Mouse (Mus musculus): ENCODE measurements at regions not wholly inside any gene's neighbourhood (a gene's known extent, or its start where the extent isn't known, plus 50 kb on each side); places are given as distances from the start of the nearest gene placed in this dataset.

- DNase-seq (ENCODE audit: low read depth in 3 of 3, low spot score in 3 of 3) (no peak), ATAC-seq (ENCODE audit: insufficient read depth) (no peak)
- no peak overlapping the region for H3K9ac ChIP-seq (replicated peaks)
- H3K4me1 ChIP-seq (replicated peaks; ENCODE audit: control insufficient read depth in 2 of 2, insufficient read depth in 2 of 2, low read length in 1 of 2): no peaks in the 10 kb centered on the region; a peak in 1 of 4 replicates
- no peaks in the 10 kb centered on the region for H3K9me3 ChIP-seq (ENCODE audit: control insufficient read depth, low read length)
- H3K27ac ChIP-seq: no peak overlapping the region
- H3K27me3 ChIP-seq (ENCODE audit: control insufficient read depth, insufficient read depth, low read length): no peaks in the 10 kb centered on the region
- no peak overlapping the region for H3K4me2 ChIP-seq (ENCODE audit: low read depth)
- no peak overlapping the region for H3K4me3 ChIP-seq (ENCODE audit: insufficient read depth in 1 of 2, low read depth in 2 of 2, low read length in 2 of 2)
- no peaks in the 10 kb centered on the region for H3K36me3 ChIP-seq (replicated peaks; ENCODE audit: control insufficient read depth, insufficient read depth, low read depth)
- 63% methylated on average over 7 of the region's 7 CpGs for WGBS (ENCODE audit: insufficient replicate concordance)
- TF ChIP-seq CTCF (IDR thresholded peaks at IDR 0.05; ENCODE audit: low read depth): no peak
- no peak for TF ChIP-seq EP300 (IDR thresholded peaks at IDR 0.05; ENCODE audit: low read depth)
Measured at GRCm38 (mm10) chr15:94003145-94003544, 407.5 kb upstream of the Prickle1 start.

DNA sequence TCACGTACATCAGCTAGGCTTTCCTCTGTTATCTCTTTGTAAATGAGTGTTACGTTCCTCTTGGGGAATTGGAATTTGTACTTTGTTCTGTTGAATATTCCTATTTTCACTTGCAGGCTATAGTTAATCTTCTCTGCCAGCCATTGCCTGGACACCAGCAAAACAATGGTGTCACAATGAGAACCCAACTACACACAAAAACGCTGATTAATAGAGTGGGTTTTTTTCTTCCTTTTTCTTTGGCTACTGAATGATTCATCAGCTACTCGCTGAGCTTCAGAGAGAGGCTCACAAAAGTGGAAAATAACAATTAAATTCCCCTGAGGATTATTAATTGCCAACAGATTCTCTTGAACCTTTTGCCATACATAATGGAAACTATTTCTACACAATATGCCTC lies 398.9 kb upstream of the Prickle1 start:
- H3K27me3 ChIP-seq (ENCODE audit: control insufficient read depth, insufficient read depth, low read length): no peaks in the 10 kb centered on the region
- 53% methylated on average over 4 of the region's 4 CpGs for WGBS (ENCODE audit: insufficient replicate concordance)
- no peak overlapping the region for H3K4me3 ChIP-seq (ENCODE audit: insufficient read depth in 1 of 2, low read depth in 2 of 2, low read length in 2 of 2)
- TF ChIP-seq CTCF (IDR thresholded peaks at IDR 0.05; ENCODE audit: low read depth) (no peak), EP300 (IDR thresholded peaks at IDR 0.05; ENCODE audit: low read depth) (no peak)
- H3K36me3 ChIP-seq (replicated peaks; ENCODE audit: control insufficient read depth, insufficient read depth, low read depth): no peaks in the 10 kb centered on the region
- H3K4me1 ChIP-seq (replicated peaks; ENCODE audit: control insufficient read depth in 2 of 2, insufficient read depth in 2 of 2, low read length in 1 of 2): no peaks in the 10 kb centered on the region
- DNase-seq (ENCODE audit: low read depth in 3 of 3, low spot score in 3 of 3) (no peak), ATAC-seq (ENCODE audit: insufficient read depth) (no peak)
- no peaks in the 10 kb centered on the region for H3K9me3 ChIP-seq (ENCODE audit: control insufficient read depth, low read length)
- H3K9ac ChIP-seq (replicated peaks): no peak overlapping the region
- no peak overlapping the region for H3K27ac ChIP-seq
- H3K4me2 ChIP-seq (ENCODE audit: low read depth): no peak overlapping the region

DNA sequence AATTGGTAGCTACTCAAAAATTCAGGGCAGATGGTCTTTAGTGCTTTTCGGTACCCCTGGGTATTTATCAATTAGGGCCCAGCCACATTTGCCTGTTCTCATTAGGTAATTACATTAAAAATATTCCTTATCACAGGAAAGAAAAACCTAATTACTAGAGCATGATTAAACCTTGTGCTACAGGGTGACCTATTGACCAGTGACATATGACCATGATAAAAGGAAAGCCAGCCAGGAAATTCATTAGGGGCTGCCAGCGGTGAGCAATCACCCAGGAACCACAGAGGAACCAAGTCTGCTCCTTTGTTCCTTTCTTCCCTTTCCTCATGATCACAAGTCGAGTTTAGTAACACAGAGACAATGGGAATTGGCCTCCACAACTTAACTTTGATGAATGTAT lies 394.4 kb upstream of the Prickle1 start:
- 43% methylated on average over 3 of the region's 3 CpGs for WGBS (ENCODE audit: insufficient replicate concordance)
- no peaks in the 10 kb centered on the region for H3K27me3 ChIP-seq (ENCODE audit: control insufficient read depth, insufficient read depth, low read length)
- TF ChIP-seq CTCF (IDR thresholded peaks at IDR 0.05; ENCODE audit: low read depth): no peak
- TF ChIP-seq EP300 (IDR thresholded peaks at IDR 0.05; ENCODE audit: low read depth): no peak
- H3K4me2 ChIP-seq (ENCODE audit: low read depth): no peak overlapping the region
- H3K9me3 ChIP-seq (ENCODE audit: control insufficient read depth, low read length): no peaks in the 10 kb centered on the region
- ATAC-seq (ENCODE audit: insufficient read depth) (no peak), DNase-seq (ENCODE audit: low read depth in 3 of 3, low spot score in 3 of 3) (no peak)
- H3K36me3 ChIP-seq (replicated peaks; ENCODE audit: control insufficient read depth, insufficient read depth, low read depth): no peaks in the 10 kb centered on the region
- H3K4me1 ChIP-seq (replicated peaks; ENCODE audit: control insufficient read depth in 2 of 2, insufficient read depth in 2 of 2, low read length in 1 of 2): no peaks in the 10 kb centered on the region
- H3K4me3 ChIP-seq (ENCODE audit: insufficient read depth in 1 of 2, low read depth in 2 of 2, low read length in 2 of 2): no peak overlapping the region
- no peak overlapping the region for H3K9ac ChIP-seq (replicated peaks)
- H3K27ac ChIP-seq: no peak overlapping the region

- no peak overlapping the region for H3K27ac ChIP-seq
- no peak overlapping the region for H3K9ac ChIP-seq (replicated peaks)
- no peaks in the 10 kb centered on the region for H3K9me3 ChIP-seq (ENCODE audit: control insufficient read depth, low read length)
- no peak for TF ChIP-seq EP300 (IDR thresholded peaks at IDR 0.05; ENCODE audit: low read depth)
- no peak for TF ChIP-seq CTCF (IDR thresholded peaks at IDR 0.05; ENCODE audit: low read depth)
- no peak overlapping the region for H3K4me3 ChIP-seq (ENCODE audit: insufficient read depth in 1 of 2, low read depth in 2 of 2, low read length in 2 of 2)
- H3K4me2 ChIP-seq (ENCODE audit: low read depth): no peak overlapping the region
- H3K4me1 ChIP-seq (replicated peaks; ENCODE audit: control insufficient read depth in 2 of 2, insufficient read depth in 2 of 2, low read length in 1 of 2): no peaks in the 10 kb centered on the region
- WGBS (ENCODE audit: insufficient replicate concordance): 61% methylated on average over 5 of the region's 5 CpGs
- no peaks in the 10 kb centered on the region for H3K27me3 ChIP-seq (ENCODE audit: control insufficient read depth, insufficient read depth, low read length)
- no peak for ATAC-seq (ENCODE audit: insufficient read depth)
- DNase-seq (ENCODE audit: low read depth in 3 of 3, low spot score in 3 of 3): no peak
- no peaks in the 10 kb centered on the region for H3K36me3 ChIP-seq (replicated peaks; ENCODE audit: control insufficient read depth, insufficient read depth, low read depth)
Measured at GRCm38 (mm10) chr15:93988367-93988766, 392.7 kb upstream of the Prickle1 start.

DNA sequence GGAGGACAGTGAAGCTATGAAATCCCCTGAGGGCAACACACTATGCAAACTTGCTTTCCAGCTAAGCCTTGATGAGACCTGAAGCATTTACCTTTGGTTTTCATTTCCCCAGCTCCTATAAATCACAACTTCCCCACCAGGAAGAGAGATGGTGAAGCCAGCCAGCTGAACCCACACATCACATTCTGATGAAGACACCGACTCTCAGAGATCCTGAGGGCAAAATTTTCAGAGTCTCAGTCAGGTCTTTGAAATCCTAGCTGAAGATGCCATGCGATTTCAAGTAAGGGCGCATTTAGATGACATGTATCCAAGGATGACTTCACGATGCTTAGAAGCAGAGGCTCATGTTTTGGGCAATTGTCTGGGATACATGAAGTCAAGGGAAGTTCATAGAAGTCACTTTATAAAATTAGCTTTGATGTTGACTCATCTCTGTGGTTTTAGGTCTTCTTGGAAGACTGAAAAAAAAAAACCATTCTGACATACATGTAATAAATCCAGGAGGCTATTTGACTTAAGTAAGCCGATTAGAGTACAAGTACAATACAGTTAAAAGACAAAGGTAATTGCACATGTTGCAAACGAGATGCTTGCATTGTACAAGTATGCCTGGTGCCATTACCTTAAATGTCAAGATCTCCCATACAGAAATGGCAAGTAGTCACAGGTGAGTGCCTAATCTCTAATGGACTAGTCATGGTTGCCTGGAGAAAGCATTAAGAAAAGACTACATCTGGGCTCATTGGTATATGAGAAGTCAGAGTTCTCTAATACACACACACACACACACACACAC lies 391.1 kb upstream of the Prickle1 start:
- TF ChIP-seq CTCF (IDR thresholded peaks at IDR 0.05; ENCODE audit: low read depth) (no peak), EP300 (IDR thresholded peaks at IDR 0.05; ENCODE audit: low read depth) (no peak)
- 64% methylated on average over 6 of the region's 6 CpGs for WGBS (ENCODE audit: insufficient replicate concordance)
- H3K27me3 ChIP-seq (ENCODE audit: control insufficient read depth, insufficient read depth, low read length): no peaks in the 10 kb centered on the region
- no peaks in the 10 kb centered on the region for H3K36me3 ChIP-seq (replicated peaks; ENCODE audit: control insufficient read depth, insufficient read depth, low read depth)
- H3K4me1 ChIP-seq (replicated peaks; ENCODE audit: control insufficient read depth in 2 of 2, insufficient read depth in 2 of 2, low read length in 1 of 2): no peaks in the 10 kb centered on the region
- H3K27ac ChIP-seq: no peak overlapping the region
- ATAC-seq (ENCODE audit: insufficient read depth) (no peak), DNase-seq (ENCODE audit: low read depth in 3 of 3, low spot score in 3 of 3) (no peak)
- no peak overlapping the region for H3K4me2 ChIP-seq (ENCODE audit: low read depth)
- H3K9ac ChIP-seq (replicated peaks): no peak overlapping the region
- H3K9me3 ChIP-seq (ENCODE audit: control insufficient read depth, low read length): no peaks in the 10 kb centered on the region
- no peak overlapping the region for H3K4me3 ChIP-seq (ENCODE audit: insufficient read depth in 1 of 2, low read depth in 2 of 2, low read length in 2 of 2)

Data from liver, embryonic 14.5 days (tissue).